Mouse (Mus musculus) heart, postnatal 25 days (tissue): ENCODE results near the gene Vmn2r58. TPM values are rescaled to one million over a fixed set of nuclear protein-coding genes. Genes with fewer than 3 reads are reported as not detected.
"Not testable (repeated sequence)": the region's sequence is repeated elsewhere in the genome, so short reads cannot be mapped to it uniquely, and the experiment has no call there.

Source experiments
- DNase-seq: peaks from one replicate; pipeline ENCODE4 v3.0.0; 2022; ENCODE audit warnings: low spot score
- intact Hi-C: fragments of 180-260 bp; cut with DNase I; formaldehyde crosslinking; loops from one replicate; pipeline ENCODE4 v1.15.1; 2025
- total RNA-seq, 2 experiments: library from RNA; stranded (reverse); gene quantifications; 2 replicates each; pipeline ENCODE4 v1.2.3; 2021

Vmn2r58 gene
- not detected for total RNA-seq

- intact Hi-C loops, DNase-seq: not testable (repeated sequence)
Measured at GRCm38 (mm10) chr7:41872612-41873011, at the start of gene Vmn2r58. Gene Vmn2r58 (minus strand): TSS chr7:41872712.

Other genes starting within 250 kb of the Vmn2r58 start
- gene Zfp788, start 239.5 kb downstream of the Vmn2r58 start, total RNA-seq = 1 to 10 TPM; 7.6 to 8.9 TPM
- gene Vmn2r59, start 186.3 kb upstream of the Vmn2r58 start, total RNA-seq = not detected
- not detected for gene Vmn2r60, start 235.1 kb upstream of the Vmn2r58 start, total RNA-seq